In genomic region chr2:168003431-168003830, GRCm38 (mm10) we compare ENCODE assay signal across 11 mouse cellular contexts. TPM values are rescaled to one million over a fixed set of nuclear protein-coding genes. Genes with fewer than 3 reads are reported as not detected.
DNase-seq lines count a peak whose midpoint lies in the region; ATAC-seq lines count a peak whose summit lies in the region.
"Had no signal": no experiment of that assay in that cellular context is flagged by ENCODE, and none has a peak within 500 bp of the region (broad histone marks: within the 10 kb centered on the region; RNA-seq: fewer than 3 reads in every experiment).

No protein-coding gene starts in this region.

- no peak overlapping the region for H3K4me2 ChIP-seq in hindbrain, embryonic 16.5 days (ENCODE audit: low read length)
- H3K4me2 ChIP-seq: heart, embryonic 15.5 days had no signal

- H3K27ac ChIP-seq in hindbrain, embryonic 10.5 days: peak overlapping the region; percentile 40
- no peak overlapping the region for H3K27ac ChIP-seq in hindbrain, embryonic 16.5 days (ENCODE audit: low read depth, low read length)
- H3K27ac ChIP-seq: heart, embryonic 15.5 days had no signal

- WGBS in hindbrain, embryonic 10.5 days: 65% methylated on average over 12 of the region's 12 CpGs
- 50% methylated on average over 11 of the region's 12 CpGs for WGBS in hindbrain, embryonic 16.5 days

- ATAC-seq in hindbrain, embryonic 16.5 days: no peak
- ATAC-seq: forebrain, embryonic 14.5 days had no signal

- peaks cover 8% of the 10 kb centered on the region; the same call in 1 of the 2 replicates for H3K9me3 ChIP-seq in hindbrain, embryonic 10.5 days
- peaks cover 6% of the 10 kb centered on the region for H3K9me3 ChIP-seq in hindbrain, embryonic 16.5 days (ENCODE audit: control insufficient read depth, low read length)
- H3K9me3 ChIP-seq: heart, embryonic 15.5 days had no signal

- DNase-seq in hindbrain, embryonic 10.5 days (ENCODE audit: low spot score): no peak
- DNase-seq in urinary bladder, postnatal 36 days (ENCODE audit: low spot score in 2 of 2): peak; percentile 58 to 77
- DNase-seq in urinary bladder, postnatal 25 days (ENCODE audit: low spot score): no peak
- peak; percentile 45 to 65 for DNase-seq in kidney, postnatal 4 days
- DNase-seq in right cerebral cortex, adult 2 months (ENCODE audit: low spot score in 2 of 2): no peak
- DNase-seq in embryo, embryonic 10 days (ENCODE audit: low spot score): no peak
- DNase-seq in spleen, postnatal 14 days (ENCODE audit: low spot score in 2 of 2): no peak
- DNase-seq: cerebellum, postnatal 10 days had no signal

- H3K4me1 ChIP-seq in hindbrain, embryonic 10.5 days (replicated peaks): peaks cover 51% of the 10 kb centered on the region
- H3K4me1 ChIP-seq in hindbrain, embryonic 16.5 days (ENCODE audit: control insufficient read depth, insufficient read depth, low read depth, low read length): no peaks in the 10 kb centered on the region

- no peaks in the 10 kb centered on the region for H3K27me3 ChIP-seq in hindbrain, embryonic 10.5 days (ENCODE audit: insufficient read depth, poor library complexity, severe bottlenecking)
- H3K27me3 ChIP-seq in hindbrain, embryonic 16.5 days (replicated peaks; ENCODE audit: control insufficient read depth, insufficient read depth, low read length): no peaks in the 10 kb centered on the region
- H3K27me3 ChIP-seq: heart, embryonic 15.5 days had no signal

- no peak overlapping the region for H3K4me3 ChIP-seq in hindbrain, embryonic 10.5 days
- no peak overlapping the region for H3K4me3 ChIP-seq in hindbrain, embryonic 16.5 days (ENCODE audit: low read length)
- H3K4me3 ChIP-seq: heart, embryonic 15.5 days had no signal

- no peak overlapping the region for H3K9ac ChIP-seq in hindbrain, embryonic 16.5 days (ENCODE audit: low read depth, low read length)
- H3K9ac ChIP-seq: heart, embryonic 15.5 days had no signal

- no peaks in the 10 kb centered on the region for H3K36me3 ChIP-seq in hindbrain, embryonic 10.5 days
- H3K36me3 ChIP-seq in hindbrain, embryonic 16.5 days (ENCODE audit: control insufficient read depth, insufficient read depth, low read length): no peaks in the 10 kb centered on the region
- H3K36me3 ChIP-seq: heart, embryonic 15.5 days had no signal

RNA-seq across cellular contexts. Expression of gene Ripor3, which starts 7.0 kb away (rescaled TPM):
- polyA plus RNA-seq in hindbrain, embryonic 10.5 days (2016; fragmentation: Nextera tagmentation; extraction: Ambion mirVana): 0.57 and 0.71 TPM in 2 replicates
- polyA plus RNA-seq in hindbrain, embryonic 16.5 days (2015; fragmentation: Nextera tagmentation; extraction: Ambion mirVana): 0.19 and 0.70 TPM in 2 replicates

Comparison
In these comparisons a context has a peak if more than half of its experiments do, and no peak if none do; other contexts are left out.
1. DNase-seq: peak in urinary bladder, postnatal 36 days (2 of 2) and kidney, postnatal 4 days (2 of 2); none in hindbrain, embryonic 10.5 days (single experiment), urinary bladder, postnatal 25 days (single experiment), right cerebral cortex, adult 2 months (0 of 2), embryo, embryonic 10 days (single experiment) and spleen, postnatal 14 days (0 of 2).